Mouse (Mus musculus): Measurements from ENCODE around the gene Bloc1s5. TPM values are rescaled to one million over a fixed set of nuclear protein-coding genes. Genes with fewer than 3 reads are reported as not detected.

Gene Bloc1s5
- polyA plus RNA-seq, 1 experiment from 2014 or later = 26.0 TPM

- peak overlapping the region; percentile 66 for H3K4me2 ChIP-seq (ENCODE audit: low read depth, severe bottlenecking)
- no peak for DNase-seq (ENCODE audit: low spot score)
- H3K4me3 ChIP-seq (ENCODE audit: low read depth, low read length) = peak overlapping the region; percentile 83
- peaks cover 7% of the 10 kb centered on the region for H3K4me1 ChIP-seq (ENCODE audit: control insufficient read depth, insufficient read depth, low read length)
- H3K27me3 ChIP-seq (ENCODE audit: control insufficient read depth, insufficient read depth, low read length) = no peaks in the 10 kb centered on the region
- peaks cover 14% of the 10 kb centered on the region for H3K36me3 ChIP-seq (ENCODE audit: control insufficient read depth, insufficient read depth, low read length)
- ATAC-seq (ENCODE audit: insufficient number of reproducible peaks, low FRiP score, low TSS enrichment, low read depth) = no peak
- H3K9ac ChIP-seq (ENCODE audit: low read length) = peak overlapping the region; percentile 92
- no peak overlapping the region for H3K27ac ChIP-seq (replicated peaks; ENCODE audit: low read depth, low read length)
- 19% methylated on average over 4 of the region's 4 CpGs for WGBS
- H3K9me3 ChIP-seq (ENCODE audit: control insufficient read depth, low read length) = no peaks in the 10 kb centered on the region
Measured at GRCm38 (mm10) chr13:38657865-38658264, 23.0 kb upstream of the Bloc1s5 start.

- Histone ChIP-seq H3K9me3 (ENCODE audit: control insufficient read depth, low read length) (no peaks in the 10 kb centered on the region), H3K27me3 (ENCODE audit: control insufficient read depth, insufficient read depth, low read length) (no peaks in the 10 kb centered on the region), H3K27ac (replicated peaks; ENCODE audit: low read depth, low read length) (no peak overlapping the region), H3K4me3 (ENCODE audit: low read depth, low read length) (no peak overlapping the region), H3K36me3 (ENCODE audit: control insufficient read depth, insufficient read depth, low read length) (peaks cover 37% of the 10 kb centered on the region), H3K4me2 (ENCODE audit: low read depth, severe bottlenecking) (no peak overlapping the region), H3K4me1 (ENCODE audit: control insufficient read depth, insufficient read depth, low read length) (no peaks in the 10 kb centered on the region), H3K9ac (ENCODE audit: low read length) (no peak overlapping the region)
- no peak for ATAC-seq (ENCODE audit: insufficient number of reproducible peaks, low FRiP score, low TSS enrichment, low read depth)
- WGBS = 94% methylated on average over 4 of the region's 4 CpGs
- no peak for DNase-seq (ENCODE audit: low spot score)
Measured at GRCm38 (mm10) chr13:38650292-38650691, 15.4 kb upstream of the Bloc1s5 start.

GRCm38 (mm10) chr13:38649069-38649468 is 14.2 kb upstream of the Bloc1s5 start:
- Histone ChIP-seq H3K36me3 (ENCODE audit: control insufficient read depth, insufficient read depth, low read length) (peaks cover 43% of the 10 kb centered on the region), H3K9me3 (ENCODE audit: control insufficient read depth, low read length) (no peaks in the 10 kb centered on the region), H3K4me3 (ENCODE audit: low read depth, low read length) (no peak overlapping the region), H3K9ac (ENCODE audit: low read length) (no peak overlapping the region), H3K27ac (replicated peaks; ENCODE audit: low read depth, low read length) (no peak overlapping the region), H3K4me2 (ENCODE audit: low read depth, severe bottlenecking) (no peak overlapping the region), H3K4me1 (ENCODE audit: control insufficient read depth, insufficient read depth, low read length) (no peaks in the 10 kb centered on the region), H3K27me3 (ENCODE audit: control insufficient read depth, insufficient read depth, low read length) (no peaks in the 10 kb centered on the region)
- DNase-seq (ENCODE audit: low spot score) = no peak
- ATAC-seq (ENCODE audit: insufficient number of reproducible peaks, low FRiP score, low TSS enrichment, low read depth) = no peak
- WGBS = 95% methylated on average over 4 of the region's 4 CpGs

- Histone ChIP-seq H3K36me3 (ENCODE audit: control insufficient read depth, insufficient read depth, low read length) (peaks cover 24% of the 10 kb centered on the region), H3K4me1 (ENCODE audit: control insufficient read depth, insufficient read depth, low read length) (no peaks in the 10 kb centered on the region), H3K9ac (ENCODE audit: low read length) (no peak overlapping the region), H3K27me3 (ENCODE audit: control insufficient read depth, insufficient read depth, low read length) (no peaks in the 10 kb centered on the region), H3K4me2 (ENCODE audit: low read depth, severe bottlenecking) (no peak overlapping the region), H3K4me3 (ENCODE audit: low read depth, low read length) (no peak overlapping the region), H3K9me3 (ENCODE audit: control insufficient read depth, low read length) (no peaks in the 10 kb centered on the region), H3K27ac (replicated peaks; ENCODE audit: low read depth, low read length) (no peak overlapping the region)
- 81% methylated on average over 5 of the region's 5 CpGs for WGBS
- ATAC-seq (ENCODE audit: insufficient number of reproducible peaks, low FRiP score, low TSS enrichment, low read depth) = no peak
- DNase-seq (ENCODE audit: low spot score) = no peak
Measured at GRCm38 (mm10) chr13:38641414-38641813, 6.5 kb upstream of the Bloc1s5 start.

GRCm38 (mm10) chr13:38640961-38641360 is 6.1 kb upstream of the Bloc1s5 start:
- WGBS = 97% methylated on average over 5 of the region's 5 CpGs
- H3K4me3 ChIP-seq (ENCODE audit: low read depth, low read length) = no peak overlapping the region
- no peaks in the 10 kb centered on the region for H3K27me3 ChIP-seq (ENCODE audit: control insufficient read depth, insufficient read depth, low read length)
- H3K9ac ChIP-seq (ENCODE audit: low read length) = no peak overlapping the region
- ATAC-seq (ENCODE audit: insufficient number of reproducible peaks, low FRiP score, low TSS enrichment, low read depth) (no peak), DNase-seq (ENCODE audit: low spot score) (no peak)
- peaks cover 24% of the 10 kb centered on the region for H3K36me3 ChIP-seq (ENCODE audit: control insufficient read depth, insufficient read depth, low read length)
- H3K9me3 ChIP-seq (ENCODE audit: control insufficient read depth, low read length) = no peaks in the 10 kb centered on the region
- H3K4me1 ChIP-seq (ENCODE audit: control insufficient read depth, insufficient read depth, low read length) = no peaks in the 10 kb centered on the region
- no peak overlapping the region for H3K4me2 ChIP-seq (ENCODE audit: low read depth, severe bottlenecking)
- H3K27ac ChIP-seq (replicated peaks; ENCODE audit: low read depth, low read length) = no peak overlapping the region

- DNase-seq (ENCODE audit: low spot score) (no peak), ATAC-seq (ENCODE audit: insufficient number of reproducible peaks, low FRiP score, low TSS enrichment, low read depth) (no peak)
- 77% methylated on average over 11 of the region's 11 CpGs for WGBS
- no peak overlapping the region for H3K4me2 ChIP-seq (ENCODE audit: low read depth, severe bottlenecking)
- no peak overlapping the region for H3K9ac ChIP-seq (ENCODE audit: low read length)
- H3K27ac ChIP-seq (replicated peaks; ENCODE audit: low read depth, low read length) = no peak overlapping the region
- H3K4me1 ChIP-seq (ENCODE audit: control insufficient read depth, insufficient read depth, low read length) = peaks cover 5% of the 10 kb centered on the region; the same call in 1 of the 2 replicates
- H3K4me3 ChIP-seq (ENCODE audit: low read depth, low read length) = no peak overlapping the region
- H3K9me3 ChIP-seq (ENCODE audit: control insufficient read depth, low read length) = no peaks in the 10 kb centered on the region
- H3K27me3 ChIP-seq (ENCODE audit: control insufficient read depth, insufficient read depth, low read length) = no peaks in the 10 kb centered on the region
- H3K36me3 ChIP-seq (ENCODE audit: control insufficient read depth, insufficient read depth, low read length) = peaks cover 7% of the 10 kb centered on the region
Measured at GRCm38 (mm10) chr13:38638694-38639093, 3.8 kb upstream of the Bloc1s5 start.

- Histone ChIP-seq H3K27me3 (ENCODE audit: control insufficient read depth, insufficient read depth, low read length) (no peaks in the 10 kb centered on the region), H3K36me3 (ENCODE audit: control insufficient read depth, insufficient read depth, low read length) (no peaks in the 10 kb centered on the region; the same call in 1 of the 2 replicates), H3K27ac (replicated peaks; ENCODE audit: low read depth, low read length) (no peak overlapping the region), H3K4me2 (ENCODE audit: low read depth, severe bottlenecking) (peak overlapping the region; percentile 72), H3K9ac (ENCODE audit: low read length) (peak overlapping the region; percentile 75), H3K9me3 (ENCODE audit: control insufficient read depth, low read length) (no peaks in the 10 kb centered on the region), H3K4me3 (ENCODE audit: low read depth, low read length) (peak overlapping the region; percentile 77), H3K4me1 (ENCODE audit: control insufficient read depth, insufficient read depth, low read length) (peaks cover 5% of the 10 kb centered on the region; the same call in 1 of the 2 replicates)
- no peak for DNase-seq (ENCODE audit: low spot score)
- no peak; the same call in 1 of the 2 replicates for ATAC-seq (ENCODE audit: insufficient number of reproducible peaks, low FRiP score, low TSS enrichment, low read depth)
- WGBS = 1% methylated on average over 19 of the region's 19 CpGs
Measured at GRCm38 (mm10) chr13:38634256-38634799, 581 bp downstream of the Bloc1s5 start.

- Histone ChIP-seq H3K27ac (replicated peaks; ENCODE audit: low read depth, low read length) (no peak overlapping the region), H3K9ac (ENCODE audit: low read length) (no peak overlapping the region), H3K4me1 (ENCODE audit: control insufficient read depth, insufficient read depth, low read length) (peaks cover 5% of the 10 kb centered on the region; the same call in 1 of the 2 replicates), H3K9me3 (ENCODE audit: control insufficient read depth, low read length) (no peaks in the 10 kb centered on the region), H3K36me3 (ENCODE audit: control insufficient read depth, insufficient read depth, low read length) (no peaks in the 10 kb centered on the region; the same call in 1 of the 2 replicates), H3K4me3 (ENCODE audit: low read depth, low read length) (peak overlapping the region; percentile 77; the same call in 1 of the 2 replicates), H3K4me2 (ENCODE audit: low read depth, severe bottlenecking) (no peak overlapping the region), H3K27me3 (ENCODE audit: control insufficient read depth, insufficient read depth, low read length) (no peaks in the 10 kb centered on the region)
- no peak for ATAC-seq (ENCODE audit: insufficient number of reproducible peaks, low FRiP score, low TSS enrichment, low read depth)
- DNase-seq (ENCODE audit: low spot score) = no peak
- WGBS = 90% methylated on average over 6 of the region's 6 CpGs
Measured at GRCm38 (mm10) chr13:38633287-38634000, 1.5 kb downstream of the Bloc1s5 start.

All from limb, embryonic 11.5 days (tissue).